Mouse (Mus musculus) stomach, postnatal 0 days (tissue): ENCODE measurements at regions not wholly inside any gene's neighbourhood (a gene's known extent, or its start where the extent isn't known, plus 50 kb on each side); places are given as distances from the start of the nearest gene placed in this dataset.

ENCODE experiments used
- CTCF ChIP-seq: IDR thresholded peaks from 2 replicates; pipeline ENCODE4 v1.5.1; 2016; ENCODE audit warnings: antibody characterized with exemption, low read depth, mild to moderate bottlenecking, moderate library complexity
- EP300 ChIP-seq: optimal IDR thresholded peaks from 2 replicates; pipeline ENCODE3; 2016; ENCODE audit warnings: antibody characterized with exemption

DNA sequence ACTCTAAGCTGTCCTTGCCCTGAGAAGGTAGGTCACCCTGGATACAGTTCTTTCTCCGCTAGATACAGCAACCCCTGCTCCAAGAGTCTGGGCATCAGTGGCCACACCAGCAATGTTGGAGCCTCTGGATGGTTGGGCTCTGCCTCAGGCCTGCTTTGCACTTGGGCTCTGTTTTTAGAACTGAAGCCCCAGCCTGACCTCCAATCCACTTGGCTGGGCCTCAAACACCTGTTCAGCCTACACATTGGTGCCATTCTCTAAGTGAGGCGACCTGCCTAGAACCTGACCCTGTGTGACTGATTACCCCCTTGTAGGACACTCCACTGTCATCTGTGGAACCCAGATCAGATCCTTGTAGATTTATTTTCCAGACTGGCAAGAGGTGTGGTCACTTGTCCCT lies 289.8 kb downstream of the Gm826 start:
- no peak for TF ChIP-seq EP300
- TF ChIP-seq CTCF = no peak
